Mouse (Mus musculus): Measurements from ENCODE around the gene Psme1. TPM values are rescaled to one million over a fixed set of nuclear protein-coding genes. Genes with fewer than 3 reads are reported as not detected.

Gene Psme1
- polyA plus RNA-seq, 1 experiment from 2014 or later: 235 TPM

- peaks cover 25% of the 10 kb centered on the region for H3K4me1 ChIP-seq (ENCODE audit: control insufficient read depth, insufficient read depth, low read length)
- peak; percentile 24; the same call in 1 of the 2 replicates for ATAC-seq (replicated peaks; ENCODE audit: insufficient number of reproducible peaks, low FRiP score, low TSS enrichment)
- no peaks in the 10 kb centered on the region for H3K27me3 ChIP-seq (ENCODE audit: control insufficient read depth, insufficient read depth, low read length)
- no peaks in the 10 kb centered on the region for H3K9me3 ChIP-seq (replicated peaks; ENCODE audit: control insufficient read depth, low read length)
- H3K4me2 ChIP-seq: peak overlapping the region; percentile 93
- WGBS (ENCODE audit: insufficient replicate concordance): 23% methylated on average over 6 of the region's 6 CpGs
- H3K27ac ChIP-seq (ENCODE audit: low read depth, low read length): peak overlapping the region; percentile 83
- peak overlapping the region; percentile 88 for H3K4me3 ChIP-seq (ENCODE audit: low read depth, low read length)
- peak overlapping the region; percentile 96 for H3K9ac ChIP-seq (ENCODE audit: low read depth, low read length)
- H3K36me3 ChIP-seq (ENCODE audit: control insufficient read depth, insufficient read depth, low read length): peaks cover 9% of the 10 kb centered on the region; the same call in 1 of the 2 replicates
These were observed 846 bp downstream of the Psme1 start for GRCm38 (mm10) chr14:55578668-55579269.

DNA sequence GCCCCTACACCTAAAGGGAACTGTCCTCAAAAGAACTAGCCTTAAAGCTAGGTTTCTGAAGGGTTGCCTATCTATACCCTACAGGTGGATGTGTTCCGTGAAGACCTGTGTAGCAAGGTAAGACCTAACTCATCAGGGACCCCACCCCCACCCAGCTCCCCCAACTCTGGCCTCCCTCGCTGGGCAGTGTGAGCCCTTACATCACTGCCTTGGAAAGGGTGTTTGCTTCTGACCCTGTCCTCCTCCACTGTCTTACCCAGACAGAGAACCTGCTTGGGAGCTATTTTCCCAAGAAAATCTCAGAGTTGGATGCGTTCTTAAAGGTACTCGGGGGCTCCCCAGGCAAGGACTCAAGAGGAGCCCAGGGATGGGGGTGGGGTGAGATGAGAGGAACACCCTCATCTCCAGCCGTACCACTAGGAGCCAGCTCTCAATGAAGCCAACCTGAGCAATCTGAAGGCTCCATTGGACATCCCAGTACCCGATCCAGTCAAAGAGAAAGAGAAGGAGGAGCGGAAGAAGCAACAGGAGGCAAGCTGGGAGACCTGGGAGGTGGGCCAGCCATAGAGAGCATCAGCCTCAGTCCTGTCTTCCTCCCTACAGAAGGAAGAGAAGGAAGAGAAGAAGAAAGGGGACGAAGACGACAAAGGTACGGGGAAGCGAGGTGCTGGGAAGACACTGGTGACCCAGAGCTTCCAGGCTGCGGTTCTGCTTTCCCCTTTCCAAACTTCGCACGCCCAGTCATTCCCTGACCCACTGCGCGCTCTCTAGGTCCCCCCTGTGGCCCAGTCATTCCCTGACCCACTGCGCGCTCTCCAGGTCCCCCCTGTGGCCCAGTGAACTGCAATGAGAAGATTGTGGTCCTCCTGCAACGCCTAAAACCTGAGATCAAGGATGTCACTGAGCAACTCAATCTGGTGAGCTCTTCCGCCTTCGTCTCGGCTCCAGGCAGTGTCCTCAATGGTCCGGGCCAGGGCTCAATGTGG, 1.9 kb downstream of the Psme1 start:
- Histone ChIP-seq H3K9ac (ENCODE audit: low read depth, low read length) (no peak overlapping the region), H3K4me3 (ENCODE audit: low read depth, low read length) (no peak overlapping the region), H3K9me3 (replicated peaks; ENCODE audit: control insufficient read depth, low read length) (no peaks in the 10 kb centered on the region), H3K27me3 (ENCODE audit: control insufficient read depth, insufficient read depth, low read length) (no peaks in the 10 kb centered on the region), H3K27ac (ENCODE audit: low read depth, low read length) (no peak overlapping the region), H3K4me2 (no peak overlapping the region; the same call in 1 of the 2 replicates), H3K36me3 (ENCODE audit: control insufficient read depth, insufficient read depth, low read length) (peaks cover 9% of the 10 kb centered on the region; the same call in 1 of the 2 replicates), H3K4me1 (ENCODE audit: control insufficient read depth, insufficient read depth, low read length) (peaks cover 26% of the 10 kb centered on the region)
- WGBS (ENCODE audit: insufficient replicate concordance): 79% methylated on average over 23 of the region's 23 CpGs
- ATAC-seq (replicated peaks; ENCODE audit: insufficient number of reproducible peaks, low FRiP score, low TSS enrichment): no peak

- 91% methylated on average over 16 of the region's 16 CpGs for WGBS (ENCODE audit: insufficient replicate concordance)
- H3K27ac ChIP-seq (ENCODE audit: low read depth, low read length): no peak overlapping the region
These were observed 2.8 kb downstream of the Psme1 start for GRCm38 (mm10) chr14:55580731-55581130.

GRCm38 (mm10) chr14:55581981-55582681, 4.2 kb downstream of the Psme1 start:
- no peak for ATAC-seq (replicated peaks; ENCODE audit: insufficient number of reproducible peaks, low FRiP score, low TSS enrichment)
- no peak overlapping the region for H3K4me2 ChIP-seq
- 76% methylated on average over 9 of the region's 9 CpGs for whole genome bisulfite sequencing (ENCODE audit: insufficient replicate concordance)

More at GRCm38 (mm10) chr14:55580731-55581130, 2.8 kb downstream of the Psme1 start:
- H3K4me1 ChIP-seq (ENCODE audit: control insufficient read depth, insufficient read depth, low read length): peaks cover 25% of the 10 kb centered on the region
- H3K36me3 ChIP-seq (ENCODE audit: control insufficient read depth, insufficient read depth, low read length): peaks cover 9% of the 10 kb centered on the region; the same call in 1 of the 2 replicates
- H3K9me3 ChIP-seq (replicated peaks; ENCODE audit: control insufficient read depth, low read length): no peaks in the 10 kb centered on the region
- H3K4me2 ChIP-seq: no peak overlapping the region
- H3K27me3 ChIP-seq (ENCODE audit: control insufficient read depth, insufficient read depth, low read length): no peaks in the 10 kb centered on the region
- H3K9ac ChIP-seq (ENCODE audit: low read depth, low read length): no peak overlapping the region
- ATAC-seq (replicated peaks; ENCODE audit: insufficient number of reproducible peaks, low FRiP score, low TSS enrichment): no peak
- no peak overlapping the region for H3K4me3 ChIP-seq (ENCODE audit: low read depth, low read length)

GRCm38 (mm10) chr14:55584303-55584701, 6.4 kb downstream of the Psme1 start:
- H3K4me3 ChIP-seq (ENCODE audit: low read depth, low read length): peak overlapping the region; percentile 51
- no peaks in the 10 kb centered on the region for H3K9me3 ChIP-seq (replicated peaks; ENCODE audit: control insufficient read depth, low read length)
- peak overlapping the region; percentile 75 for H3K4me2 ChIP-seq
- H3K9ac ChIP-seq (ENCODE audit: low read depth, low read length): peak overlapping the region; percentile 74
- 34% methylated on average over 5 of the region's 5 CpGs for WGBS (ENCODE audit: insufficient replicate concordance)
- 0 out of 2 replicates have a peak, but pooled peaks cover 9% of the 10 kb centered on the region for H3K4me1 ChIP-seq (ENCODE audit: control insufficient read depth, insufficient read depth, low read length)
- H3K27ac ChIP-seq (ENCODE audit: low read depth, low read length): peak overlapping the region; percentile 64
- H3K36me3 ChIP-seq (ENCODE audit: control insufficient read depth, insufficient read depth, low read length): peaks cover 11% of the 10 kb centered on the region; the same call in 1 of the 2 replicates
- no peak for ATAC-seq (replicated peaks; ENCODE audit: insufficient number of reproducible peaks, low FRiP score, low TSS enrichment)
- no peaks in the 10 kb centered on the region for H3K27me3 ChIP-seq (ENCODE audit: control insufficient read depth, insufficient read depth, low read length)

More at GRCm38 (mm10) chr14:55581981-55582681, 4.2 kb downstream of the Psme1 start:
- Histone ChIP-seq H3K9ac (ENCODE audit: low read depth, low read length) (no peak overlapping the region), H3K27ac (ENCODE audit: low read depth, low read length) (no peak overlapping the region), H3K9me3 (replicated peaks; ENCODE audit: control insufficient read depth, low read length) (no peaks in the 10 kb centered on the region), H3K27me3 (ENCODE audit: control insufficient read depth, insufficient read depth, low read length) (no peaks in the 10 kb centered on the region), H3K4me3 (ENCODE audit: low read depth, low read length) (no peak overlapping the region), H3K36me3 (ENCODE audit: control insufficient read depth, insufficient read depth, low read length) (peaks cover 10% of the 10 kb centered on the region; the same call in 1 of the 2 replicates), H3K4me1 (ENCODE audit: control insufficient read depth, insufficient read depth, low read length) (peaks cover 18% of the 10 kb centered on the region)

GRCm38 (mm10) chr14:55584702-55585565, 7.0 kb downstream of the Psme1 start, which contains the start of gene Emc9:
Gene Emc9, minus strand, starts transcription at chr14:55585302.
- Histone ChIP-seq H3K27me3 (ENCODE audit: control insufficient read depth, insufficient read depth, low read length) (no peaks in the 10 kb centered on the region), H3K9ac (ENCODE audit: low read depth, low read length) (peak within 1 kb of the TSS; percentile 74), H3K4me2 (peak within 1 kb of the TSS; percentile 75), H3K4me3 (ENCODE audit: low read depth, low read length) (peak within 1 kb of the TSS; percentile 51), H3K36me3 (ENCODE audit: control insufficient read depth, insufficient read depth, low read length) (peaks cover 9% of the 10 kb centered on the region; the same call in 1 of the 2 replicates), H3K27ac (ENCODE audit: low read depth, low read length) (peak within 1 kb of the TSS; percentile 64), H3K9me3 (replicated peaks; ENCODE audit: control insufficient read depth, low read length) (no peaks in the 10 kb centered on the region), H3K4me1 (ENCODE audit: control insufficient read depth, insufficient read depth, low read length) (peaks cover 12% of the 10 kb centered on the region)
- WGBS (ENCODE audit: insufficient replicate concordance): 3% methylated on average over 43 of the region's 43 CpGs
- ATAC-seq (replicated peaks; ENCODE audit: insufficient number of reproducible peaks, low FRiP score, low TSS enrichment): peak; percentile 86

DNA sequence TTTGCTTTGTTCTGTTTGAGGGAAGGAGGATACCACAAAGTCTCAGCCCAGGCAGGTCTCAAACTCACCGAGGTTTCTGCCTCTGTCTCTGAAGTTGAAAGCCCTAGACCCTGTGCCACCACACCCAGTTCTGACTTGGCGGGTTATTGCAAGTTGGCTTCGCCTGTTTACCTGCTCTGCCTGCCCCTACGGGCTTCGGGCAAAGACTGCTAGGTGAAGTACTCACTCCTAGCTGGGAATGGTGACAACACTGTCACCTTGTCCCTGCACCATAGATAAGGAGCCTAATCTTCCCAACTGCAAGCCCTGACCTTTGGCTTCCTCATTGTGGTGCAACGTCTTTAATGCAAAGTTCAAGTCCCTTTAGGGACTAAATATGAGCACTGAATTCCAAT, 7.6 kb downstream of the Psme1 start:
- peak overlapping the region; percentile 64 for H3K27ac ChIP-seq (ENCODE audit: low read depth, low read length)
- H3K4me3 ChIP-seq (ENCODE audit: low read depth, low read length): peak overlapping the region; percentile 51
- H3K36me3 ChIP-seq (ENCODE audit: control insufficient read depth, insufficient read depth, low read length): peaks cover 4% of the 10 kb centered on the region; the same call in 1 of the 2 replicates
- H3K9me3 ChIP-seq (replicated peaks; ENCODE audit: control insufficient read depth, low read length): no peaks in the 10 kb centered on the region
- H3K27me3 ChIP-seq (ENCODE audit: control insufficient read depth, insufficient read depth, low read length): no peaks in the 10 kb centered on the region
- peak overlapping the region; percentile 75 for H3K4me2 ChIP-seq
- WGBS (ENCODE audit: insufficient replicate concordance): 51% methylated on average over 6 of the region's 6 CpGs
- peaks cover 15% of the 10 kb centered on the region for H3K4me1 ChIP-seq (ENCODE audit: control insufficient read depth, insufficient read depth, low read length)
- peak overlapping the region; percentile 7; the same call in 1 of the 2 replicates for H3K9ac ChIP-seq (ENCODE audit: low read depth, low read length)
- ATAC-seq (replicated peaks; ENCODE audit: insufficient number of reproducible peaks, low FRiP score, low TSS enrichment): no peak

Measured in heart, embryonic 11.5 days (tissue).